Mouse (Mus musculus): Measurements from ENCODE around the gene Ildr2.
A peak's percentile ranks its signal among the peaks of the same experiment; 100 is the strongest.

Gene Ildr2

DNA sequence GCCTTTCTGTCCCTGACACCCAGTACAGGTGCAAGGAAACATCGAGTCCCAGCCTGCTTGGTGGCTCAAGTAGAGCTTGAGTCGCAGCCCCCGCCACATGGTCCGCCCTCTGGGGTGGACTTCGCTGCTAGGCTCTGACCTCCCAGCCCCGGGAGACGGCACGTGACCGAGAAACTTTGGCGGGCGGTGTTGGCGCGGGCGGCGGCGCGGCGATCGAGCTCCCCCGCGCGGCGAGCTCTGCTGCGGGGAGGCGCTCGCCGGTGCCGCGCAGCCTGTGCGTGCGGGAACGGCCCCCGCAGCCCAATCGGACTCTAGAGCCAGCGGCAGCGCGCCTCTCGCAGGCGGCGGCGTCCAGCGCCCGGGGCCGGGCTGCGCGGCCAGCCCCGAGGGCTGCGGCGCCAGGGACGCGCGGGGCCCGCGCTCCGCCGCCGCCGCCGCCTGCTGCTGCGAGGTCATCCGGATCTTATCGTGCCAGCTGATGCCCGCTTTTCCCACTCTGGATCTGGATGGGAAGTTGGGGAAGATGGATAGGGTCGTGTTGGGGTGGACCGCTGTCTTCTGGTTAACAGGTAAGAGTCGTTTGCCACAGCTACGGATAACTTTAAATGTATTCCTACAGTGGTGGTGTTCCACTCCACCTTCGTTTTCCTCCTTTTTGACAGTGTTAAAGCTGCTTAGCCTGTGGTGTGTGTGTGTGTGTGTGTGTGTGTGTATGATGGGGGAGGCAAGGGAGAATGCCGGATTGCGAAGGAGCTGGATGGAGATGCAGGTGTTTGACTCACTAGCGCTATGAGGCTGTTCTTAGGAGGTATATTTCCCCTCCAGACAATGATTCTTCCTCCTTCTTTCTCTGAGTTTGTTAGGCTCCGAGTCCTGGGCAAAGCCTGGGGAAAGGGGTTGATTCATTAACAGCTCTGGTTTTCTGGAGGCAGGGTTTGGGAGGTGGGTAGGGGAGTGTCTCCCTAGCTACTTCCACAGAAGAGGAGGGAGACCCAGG, at the start of gene Ildr2:
Gene Ildr2 (plus strand): TSS at position 242 of the 997 bp plus-strand sequence.
- DNase-seq = peak; percentile 24

GRCm38 (mm10) chr1:166204171-166204570, 49.8 kb upstream of the Ildr2 start:
- DNase-seq = no peak

DNA sequence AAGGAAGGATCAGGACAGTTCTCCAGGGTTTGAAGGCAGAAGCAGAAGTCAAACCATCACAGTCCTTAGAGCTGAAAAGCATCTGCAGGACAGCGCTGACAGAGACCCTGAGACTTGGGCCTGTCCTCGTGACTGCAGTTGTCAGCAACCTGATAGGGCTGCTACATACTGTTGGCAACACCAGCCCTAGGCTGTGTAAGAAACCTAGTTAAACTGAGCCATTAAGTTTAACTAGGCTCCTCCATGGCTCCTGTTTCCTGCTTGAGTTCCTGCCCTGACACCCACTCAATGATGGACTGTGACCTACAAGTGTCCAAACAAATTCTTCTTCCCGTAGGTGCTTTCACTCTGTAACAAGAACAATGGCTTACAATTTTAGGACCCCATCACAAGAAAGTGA, 48.8 kb upstream of the Ildr2 start:
- DNase-seq = no peak

GRCm38 (mm10) chr1:166209371-166209770, 44.6 kb upstream of the Ildr2 start:
- DNase-seq = no peak

GRCm38 (mm10) chr1:166214181-166214580, 39.8 kb upstream of the Ildr2 start:
- DNase-seq = no peak

- no peak for DNase-seq
Observed at GRCm38 (mm10) chr1:166238315-166238969, 15.5 kb upstream of the Ildr2 start, which contains the start of gene Mael. Gene Mael, minus strand, starts transcription at chr1:166238747.

DNA sequence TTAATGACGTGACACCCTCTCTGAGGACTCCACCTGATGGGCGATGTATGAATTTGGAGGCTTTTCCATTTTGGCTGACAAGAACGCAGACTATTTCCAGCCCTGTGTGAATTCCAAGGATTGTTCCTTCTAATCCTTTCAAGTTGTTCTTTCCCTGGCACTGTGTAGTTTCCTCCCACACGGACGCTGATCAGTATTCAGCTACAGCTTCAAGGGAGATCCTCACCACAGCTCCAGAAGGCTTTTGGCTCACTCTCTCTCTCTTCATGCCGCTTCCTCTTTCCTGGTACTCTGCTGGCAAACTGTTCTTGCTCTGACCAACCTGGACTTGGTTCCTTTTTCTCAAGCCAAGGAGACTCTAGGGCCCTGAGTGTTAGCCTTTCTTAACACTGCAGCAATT, 9.7 kb upstream of the Ildr2 start:
- DNase-seq = no peak

DNA sequence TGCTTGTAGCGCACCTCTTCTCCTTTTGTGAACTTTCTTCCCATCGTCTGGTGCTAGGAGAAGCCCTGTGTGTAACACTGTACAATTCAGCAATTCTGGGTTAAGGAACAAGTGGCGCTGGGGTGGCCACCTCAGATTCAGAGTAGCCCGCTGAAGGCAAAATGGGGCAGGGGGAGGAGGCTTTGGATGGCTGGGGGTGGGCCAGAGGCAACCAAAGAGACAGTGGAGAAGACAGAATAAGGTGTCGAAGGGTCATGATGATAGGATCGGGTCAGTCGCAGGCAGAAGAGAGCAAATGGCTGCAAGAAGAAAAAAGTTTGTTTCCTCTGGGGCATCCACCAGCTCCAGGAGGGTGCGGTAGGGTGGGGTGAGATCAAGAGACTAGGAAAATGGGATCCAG, 1.2 kb downstream of the Ildr2 start:
- no peak for DNase-seq

DNA sequence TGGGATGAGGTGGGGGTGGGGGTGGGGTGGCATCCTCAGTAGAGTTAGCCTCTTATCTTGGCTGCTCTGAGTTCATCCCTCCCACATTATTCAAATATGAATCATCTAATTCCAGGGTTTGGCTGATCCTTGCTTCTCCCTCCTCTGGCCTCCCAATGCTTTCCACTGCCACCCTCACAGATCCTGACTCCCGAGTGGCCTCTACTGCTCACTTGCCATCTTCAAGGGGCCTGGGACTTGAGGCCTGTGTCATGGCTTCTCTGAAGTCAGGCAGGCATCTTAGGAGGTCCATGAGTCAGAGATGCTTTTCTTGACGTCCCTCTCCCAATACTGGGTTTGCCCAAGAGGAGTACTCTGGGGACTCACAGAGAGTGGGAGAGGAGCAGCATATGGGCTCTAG, 1.7 kb downstream of the Ildr2 start:
- no peak for DNase-seq

DNA sequence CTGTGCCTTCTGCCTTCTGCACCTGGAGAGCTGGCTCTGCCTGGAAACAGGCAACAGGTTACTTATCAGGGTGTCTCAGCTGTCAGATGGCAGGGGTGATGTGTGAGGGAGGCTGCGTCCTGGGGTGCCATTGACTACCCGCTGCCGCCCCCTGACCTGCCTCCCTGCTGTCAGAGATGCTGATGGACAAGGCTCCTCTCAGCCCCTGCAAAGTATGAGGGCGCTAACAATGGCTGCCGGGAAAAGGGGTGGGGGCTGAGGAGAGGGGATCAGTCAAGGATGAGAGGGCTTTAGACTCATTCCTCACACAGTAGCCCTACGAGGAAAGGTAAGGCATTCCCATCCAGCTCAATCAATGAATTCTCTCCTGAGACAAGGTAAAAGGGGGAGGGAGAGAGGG, 2.4 kb downstream of the Ildr2 start:
- DNase-seq = no peak

GRCm38 (mm10) chr1:166256898-166257297, 3.0 kb downstream of the Ildr2 start:
- DNase-seq = no peak

- DNase-seq = no peak
Observed at GRCm38 (mm10) chr1:166259526-166259925, 5.6 kb downstream of the Ildr2 start.

GRCm38 (mm10) chr1:166266001-166266705, 12.2 kb downstream of the Ildr2 start:
- no peak for DNase-seq

- DNase-seq = peak; percentile 10
Observed at GRCm38 (mm10) chr1:166266918-166267317, 13.0 kb downstream of the Ildr2 start.

DNA sequence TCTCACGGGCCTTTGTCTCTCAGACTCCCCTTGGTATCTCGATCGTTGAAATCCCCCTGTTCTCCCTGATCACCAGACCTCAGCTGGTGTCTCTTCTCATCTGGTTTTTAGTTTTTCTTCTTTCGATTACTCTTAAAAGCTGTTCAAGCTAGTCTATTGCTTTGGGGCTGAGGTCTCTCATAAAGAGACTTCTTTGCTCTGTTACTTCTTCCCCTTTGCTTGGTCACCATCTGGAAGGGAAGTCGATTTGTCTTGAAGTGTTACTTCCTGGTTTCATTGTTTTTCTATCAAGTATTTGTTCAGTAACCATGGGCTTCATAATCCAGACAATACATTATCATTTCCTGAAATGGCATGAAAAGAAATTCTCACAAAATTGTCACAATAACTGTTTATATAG, 14.3 kb downstream of the Ildr2 start:
- DNase-seq = no peak

GRCm38 (mm10) chr1:166278786-166279185, 24.8 kb downstream of the Ildr2 start:
- DNase-seq = no peak

DNA sequence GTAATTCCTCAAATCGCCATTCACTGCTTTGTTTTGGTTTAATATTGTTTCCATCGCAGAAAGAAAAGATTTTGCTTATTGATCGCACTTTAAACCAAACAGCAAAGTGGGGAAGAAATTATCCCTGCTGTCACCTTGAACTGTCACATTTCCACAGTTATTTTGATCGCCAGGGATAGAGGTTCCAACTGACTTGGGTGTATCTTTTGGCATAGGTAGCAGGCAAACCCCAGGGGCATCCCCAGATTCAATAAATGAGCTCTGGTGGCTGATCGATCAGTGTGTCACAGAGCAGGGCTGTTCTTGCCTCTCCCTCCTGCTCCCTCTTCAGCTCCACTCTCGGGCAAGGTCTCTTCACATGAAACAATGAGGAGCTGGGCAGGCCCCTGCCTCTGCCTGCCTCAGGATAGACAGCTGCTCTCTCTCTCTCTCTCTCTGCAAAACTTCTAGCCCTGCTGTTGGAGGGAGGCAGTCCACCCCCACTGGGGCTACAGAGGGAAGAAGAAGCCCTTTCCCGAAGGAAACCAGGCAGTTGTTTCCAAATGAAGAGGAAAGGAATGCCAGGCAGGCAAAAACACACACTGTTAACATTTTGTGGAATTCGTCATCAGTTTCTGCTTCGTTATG, 25.8 kb downstream of the Ildr2 start:
- DNase-seq = no peak

- DNase-seq = no peak
Observed at GRCm38 (mm10) chr1:166280566-166280965, 26.6 kb downstream of the Ildr2 start.

DNA sequence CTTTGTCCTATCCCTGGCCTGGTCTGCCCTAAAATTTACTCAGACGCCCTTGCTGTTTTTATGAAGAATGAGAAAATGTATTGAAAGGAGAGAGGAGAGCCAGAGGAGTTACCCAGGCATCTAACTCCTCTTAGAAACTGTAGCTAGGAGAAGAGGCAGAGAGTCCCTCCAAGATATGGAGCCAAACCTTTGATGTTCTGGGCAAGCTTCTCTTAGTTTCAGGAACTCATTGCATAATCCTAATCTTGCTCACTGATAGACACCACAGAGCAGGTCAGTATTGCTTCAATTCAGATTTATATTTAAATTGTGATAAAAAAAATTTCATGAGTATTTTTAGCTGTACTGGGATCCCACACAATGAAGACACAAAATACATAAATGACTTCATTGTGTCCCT, 27.3 kb downstream of the Ildr2 start:
- no peak for DNase-seq

DNA sequence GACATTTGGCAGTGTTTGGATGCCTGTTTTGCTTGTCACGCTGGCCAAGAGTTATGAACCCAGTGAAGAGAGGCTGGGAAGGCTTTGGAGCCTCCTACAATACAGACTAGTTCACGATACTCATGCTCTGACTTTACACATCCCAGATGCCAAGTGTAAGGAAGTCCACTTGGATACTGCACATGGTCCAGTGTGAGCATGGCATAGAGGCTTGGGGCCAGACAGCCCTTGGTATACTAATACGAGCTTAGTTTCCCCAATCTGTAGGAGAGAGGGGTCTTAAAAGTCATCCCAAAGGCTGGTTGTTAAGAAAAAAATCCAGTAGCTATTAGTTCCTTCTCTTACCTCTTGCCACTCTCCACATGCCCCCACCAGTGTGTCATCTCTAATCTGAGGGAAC, 27.9 kb downstream of the Ildr2 start:
- no peak for DNase-seq

- no peak for DNase-seq
Observed at GRCm38 (mm10) chr1:166282597-166283210, 28.8 kb downstream of the Ildr2 start.

- no peak for DNase-seq
Observed at GRCm38 (mm10) chr1:166283451-166283850, 29.5 kb downstream of the Ildr2 start.
